Mouse (Mus musculus): Measurements from ENCODE around the gene Sphk2. TPM values are rescaled to one million over a fixed set of nuclear protein-coding genes. Genes with fewer than 3 reads are reported as not detected.

Sphk2 gene
- polyA plus RNA-seq, 1 experiment from 2014 or later = 24.4 TPM

GRCm38 (mm10) chr7:45716460-45716857, 1.3 kb downstream of the Sphk2 start:
- 92% methylated on average over 3 of the region's 3 CpGs for WGBS
- Histone ChIP-seq H3K27me3 (ENCODE audit: control insufficient read depth, insufficient read depth, low read length) (no peaks in the 10 kb centered on the region), H3K9ac (replicated peaks; ENCODE audit: low read depth, low read length) (no peak overlapping the region; the same call in 1 of the 2 replicates), H3K4me2 (replicated peaks; ENCODE audit: low read depth, low read length) (peak overlapping the region; percentile 87), H3K4me1 (ENCODE audit: control insufficient read depth, insufficient read depth, low read length) (peaks cover 47% of the 10 kb centered on the region), H3K36me3 (ENCODE audit: control insufficient read depth, insufficient read depth, low read length) (peaks cover 39% of the 10 kb centered on the region), H3K4me3 (ENCODE audit: low read depth, low read length) (peak overlapping the region; percentile 97; the same call in 1 of the 2 replicates), H3K9me3 (ENCODE audit: control insufficient read depth, low read depth, low read length) (no peaks in the 10 kb centered on the region), H3K27ac (ENCODE audit: low read length) (no peak overlapping the region)
- ATAC-seq (ENCODE audit: insufficient number of reproducible peaks, insufficient read depth, low FRiP score, low read depth) = no peak

GRCm38 (mm10) chr7:45715741-45716459, 1.9 kb downstream of the Sphk2 start:
- H3K27ac ChIP-seq (ENCODE audit: low read length) = peak overlapping the region; percentile 72
- WGBS = 83% methylated on average over 19 of the region's 19 CpGs
- no peaks in the 10 kb centered on the region for H3K9me3 ChIP-seq (ENCODE audit: control insufficient read depth, low read depth, low read length)
- H3K27me3 ChIP-seq (ENCODE audit: control insufficient read depth, insufficient read depth, low read length) = no peaks in the 10 kb centered on the region
- no peak for ATAC-seq (ENCODE audit: insufficient number of reproducible peaks, insufficient read depth, low FRiP score, low read depth)
- peak overlapping the region; percentile 87 for H3K4me2 ChIP-seq (replicated peaks; ENCODE audit: low read depth, low read length)
- H3K4me1 ChIP-seq (ENCODE audit: control insufficient read depth, insufficient read depth, low read length) = peaks cover 47% of the 10 kb centered on the region
- peak overlapping the region; percentile 28 for H3K9ac ChIP-seq (replicated peaks; ENCODE audit: low read depth, low read length)
- peak overlapping the region; percentile 97 for H3K4me3 ChIP-seq (ENCODE audit: low read depth, low read length)
- peaks cover 42% of the 10 kb centered on the region for H3K36me3 ChIP-seq (ENCODE audit: control insufficient read depth, insufficient read depth, low read length)

GRCm38 (mm10) chr7:45715090-45715708, 2.6 kb downstream of the Sphk2 start, which contains the start of gene Rpl18:
Gene Rpl18 (plus strand): TSS chr7:45715457.
- H3K4me2 ChIP-seq (replicated peaks; ENCODE audit: low read depth, low read length) = peak within 1 kb of the TSS; percentile 87
- peak within 1 kb of the TSS; percentile 97 for H3K4me3 ChIP-seq (ENCODE audit: low read depth, low read length)
- H3K27me3 ChIP-seq (ENCODE audit: control insufficient read depth, insufficient read depth, low read length) = no peaks in the 10 kb centered on the region
- WGBS = 5% methylated on average over 34 of the region's 34 CpGs
- peak; percentile 90 for ATAC-seq (ENCODE audit: insufficient number of reproducible peaks, insufficient read depth, low FRiP score, low read depth)
- H3K9me3 ChIP-seq (ENCODE audit: control insufficient read depth, low read depth, low read length) = no peaks in the 10 kb centered on the region
- peak within 1 kb of the TSS; percentile 89 for H3K27ac ChIP-seq (ENCODE audit: low read length)
- peaks cover 47% of the 10 kb centered on the region for H3K4me1 ChIP-seq (ENCODE audit: control insufficient read depth, insufficient read depth, low read length)
- H3K9ac ChIP-seq (replicated peaks; ENCODE audit: low read depth, low read length) = peak within 1 kb of the TSS; percentile 58
- peaks cover 41% of the 10 kb centered on the region for H3K36me3 ChIP-seq (ENCODE audit: control insufficient read depth, insufficient read depth, low read length)

GRCm38 (mm10) chr7:45714630-45715089, 3.1 kb downstream of the Sphk2 start:
- ATAC-seq (ENCODE audit: insufficient number of reproducible peaks, insufficient read depth, low FRiP score, low read depth) = peak; percentile 55
- H3K27me3 ChIP-seq (ENCODE audit: control insufficient read depth, insufficient read depth, low read length) = no peaks in the 10 kb centered on the region
- H3K9ac ChIP-seq (replicated peaks; ENCODE audit: low read depth, low read length) = peak overlapping the region; percentile 58
- H3K9me3 ChIP-seq (ENCODE audit: control insufficient read depth, low read depth, low read length) = no peaks in the 10 kb centered on the region
- H3K4me3 ChIP-seq (ENCODE audit: low read depth, low read length) = peak overlapping the region; percentile 69
- peak overlapping the region; percentile 87 for H3K4me2 ChIP-seq (replicated peaks; ENCODE audit: low read depth, low read length)
- 9% methylated on average over 14 of the region's 14 CpGs for WGBS
- H3K27ac ChIP-seq (ENCODE audit: low read length) = peak overlapping the region; percentile 89
- peaks cover 43% of the 10 kb centered on the region for H3K4me1 ChIP-seq (ENCODE audit: control insufficient read depth, insufficient read depth, low read length)
- H3K36me3 ChIP-seq (ENCODE audit: control insufficient read depth, insufficient read depth, low read length) = peaks cover 41% of the 10 kb centered on the region

GRCm38 (mm10) chr7:45713881-45714520, 3.8 kb downstream of the Sphk2 start:
- Histone ChIP-seq H3K27me3 (ENCODE audit: control insufficient read depth, insufficient read depth, low read length) (no peaks in the 10 kb centered on the region), H3K4me3 (ENCODE audit: low read depth, low read length) (peak overlapping the region; percentile 69), H3K4me1 (ENCODE audit: control insufficient read depth, insufficient read depth, low read length) (peaks cover 37% of the 10 kb centered on the region), H3K27ac (ENCODE audit: low read length) (peak overlapping the region; percentile 89), H3K9ac (replicated peaks; ENCODE audit: low read depth, low read length) (peak overlapping the region; percentile 58), H3K4me2 (replicated peaks; ENCODE audit: low read depth, low read length) (peak overlapping the region; percentile 87), H3K9me3 (ENCODE audit: control insufficient read depth, low read depth, low read length) (no peaks in the 10 kb centered on the region), H3K36me3 (ENCODE audit: control insufficient read depth, insufficient read depth, low read length) (peaks cover 41% of the 10 kb centered on the region)
- 65% methylated on average over 6 of the region's 6 CpGs for WGBS
- no peak for ATAC-seq (ENCODE audit: insufficient number of reproducible peaks, insufficient read depth, low FRiP score, low read depth)

- Histone ChIP-seq H3K27me3 (ENCODE audit: control insufficient read depth, insufficient read depth, low read length) (no peaks in the 10 kb centered on the region), H3K4me3 (ENCODE audit: low read depth, low read length) (no peak overlapping the region), H3K4me2 (replicated peaks; ENCODE audit: low read depth, low read length) (peak overlapping the region; percentile 87; the same call in 1 of the 2 replicates), H3K9ac (replicated peaks; ENCODE audit: low read depth, low read length) (no peak overlapping the region), H3K4me1 (ENCODE audit: control insufficient read depth, insufficient read depth, low read length) (peaks cover 40% of the 10 kb centered on the region), H3K9me3 (ENCODE audit: control insufficient read depth, low read depth, low read length) (no peaks in the 10 kb centered on the region), H3K36me3 (ENCODE audit: control insufficient read depth, insufficient read depth, low read length) (peaks cover 41% of the 10 kb centered on the region), H3K27ac (ENCODE audit: low read length) (peak overlapping the region; percentile 18; the same call in 1 of the 2 replicates)
- 92% methylated on average over 16 of the region's 16 CpGs for WGBS
- no peak for ATAC-seq (ENCODE audit: insufficient number of reproducible peaks, insufficient read depth, low FRiP score, low read depth)
Observed at GRCm38 (mm10) chr7:45713396-45713795, 4.4 kb downstream of the Sphk2 start.

GRCm38 (mm10) chr7:45712022-45712757, 5.6 kb downstream of the Sphk2 start:
- H3K9ac ChIP-seq (replicated peaks; ENCODE audit: low read depth, low read length) = no peak overlapping the region
- no peak overlapping the region for H3K4me2 ChIP-seq (replicated peaks; ENCODE audit: low read depth, low read length)
- H3K36me3 ChIP-seq (ENCODE audit: control insufficient read depth, insufficient read depth, low read length) = peaks cover 41% of the 10 kb centered on the region
- WGBS = 88% methylated on average over 21 of the region's 21 CpGs
- H3K9me3 ChIP-seq (ENCODE audit: control insufficient read depth, low read depth, low read length) = no peaks in the 10 kb centered on the region
- H3K27me3 ChIP-seq (ENCODE audit: control insufficient read depth, insufficient read depth, low read length) = no peaks in the 10 kb centered on the region
- no peak overlapping the region for H3K4me3 ChIP-seq (ENCODE audit: low read depth, low read length)
- peak overlapping the region; percentile 18; the same call in 1 of the 2 replicates for H3K27ac ChIP-seq (ENCODE audit: low read length)
- H3K4me1 ChIP-seq (ENCODE audit: control insufficient read depth, insufficient read depth, low read length) = peaks cover 47% of the 10 kb centered on the region
- ATAC-seq (ENCODE audit: insufficient number of reproducible peaks, insufficient read depth, low FRiP score, low read depth) = peak; percentile 33; the same call in 1 of the 2 replicates
